Mouse (Mus musculus) cerebellum, adult 11 months (tissue): Measurements from ENCODE around the gene Usp36.

Source experiments
- DNase-seq: peaks from one replicate; pipeline ENCODE4 v3.0.0; 2022

Gene Usp36

DNA sequence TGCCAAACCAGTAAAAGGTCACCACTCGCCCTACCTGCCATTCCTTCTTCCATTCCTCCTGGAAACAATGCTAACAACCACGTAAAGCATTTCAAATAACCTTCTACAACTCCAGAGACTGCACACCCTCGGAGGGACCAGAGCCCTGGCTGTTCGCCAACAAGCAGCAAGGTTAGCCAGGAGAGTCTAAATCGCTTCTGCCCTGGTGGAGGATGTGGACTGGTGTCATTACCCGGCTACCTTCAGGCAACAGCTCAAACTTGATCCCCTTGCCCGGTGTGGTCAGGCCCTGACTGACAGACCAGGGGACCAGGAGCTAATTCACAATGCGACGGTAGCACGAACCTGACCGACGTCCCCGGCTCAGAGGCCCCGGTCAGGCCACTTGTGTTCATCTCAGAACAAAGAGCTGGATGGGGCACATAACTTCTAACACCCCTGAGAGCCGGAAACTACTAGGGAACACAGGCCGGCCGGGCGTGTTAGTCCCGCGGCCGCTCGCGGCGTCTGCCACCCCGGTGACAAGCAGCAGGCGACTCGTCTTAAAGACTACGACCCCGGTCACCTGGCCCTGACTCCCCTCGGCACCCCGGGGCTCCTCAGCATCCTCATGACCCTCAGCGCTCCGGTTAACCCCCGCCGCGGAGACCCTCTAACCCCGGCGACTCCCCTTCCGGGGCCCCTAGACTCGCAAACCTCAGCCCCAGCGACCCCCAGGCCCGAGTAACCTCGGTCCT lies 42.5 kb downstream of the Usp36 start:
- DNase-seq = peak; percentile 66

DNA sequence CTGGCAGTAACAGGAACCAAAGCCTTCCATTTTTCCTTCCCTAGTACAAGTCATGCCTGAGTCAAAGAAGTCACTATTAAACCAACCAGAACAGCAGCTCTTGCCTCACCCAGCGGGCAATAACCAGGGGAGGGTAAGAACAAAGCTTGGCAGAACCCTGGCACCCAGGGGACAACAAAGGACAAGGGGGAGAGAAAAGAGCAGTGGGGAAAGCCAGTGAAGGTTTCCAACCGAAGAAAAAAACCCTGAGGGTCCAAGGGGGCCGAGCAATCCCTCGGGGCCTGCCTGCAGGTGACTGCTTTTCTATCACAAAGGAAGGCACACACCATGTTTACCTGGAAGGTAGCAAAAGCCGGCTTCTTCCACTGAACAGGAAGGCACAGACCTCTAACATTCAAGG lies 43.3 kb downstream of the Usp36 start:
- no peak for DNase-seq

DNA sequence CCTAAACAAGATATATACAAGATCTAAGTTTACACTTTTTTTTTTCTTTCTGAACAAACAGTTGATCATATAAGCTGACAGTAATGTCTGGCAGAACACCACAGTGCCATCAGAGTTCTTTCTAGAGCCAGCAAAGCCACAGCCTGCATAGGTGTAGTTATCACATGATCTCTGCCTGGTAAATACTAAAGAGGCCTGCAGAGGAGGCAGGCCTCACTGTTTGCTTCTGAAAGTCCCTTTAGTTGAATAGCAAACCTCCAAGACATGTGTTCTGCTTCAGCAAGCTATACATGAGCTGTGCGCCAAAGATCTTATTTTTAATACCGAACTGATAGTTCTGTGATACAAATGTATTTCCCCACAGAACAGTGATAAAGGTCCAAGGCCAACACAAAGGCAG lies 44.9 kb downstream of the Usp36 start:
- DNase-seq = no peak

DNA sequence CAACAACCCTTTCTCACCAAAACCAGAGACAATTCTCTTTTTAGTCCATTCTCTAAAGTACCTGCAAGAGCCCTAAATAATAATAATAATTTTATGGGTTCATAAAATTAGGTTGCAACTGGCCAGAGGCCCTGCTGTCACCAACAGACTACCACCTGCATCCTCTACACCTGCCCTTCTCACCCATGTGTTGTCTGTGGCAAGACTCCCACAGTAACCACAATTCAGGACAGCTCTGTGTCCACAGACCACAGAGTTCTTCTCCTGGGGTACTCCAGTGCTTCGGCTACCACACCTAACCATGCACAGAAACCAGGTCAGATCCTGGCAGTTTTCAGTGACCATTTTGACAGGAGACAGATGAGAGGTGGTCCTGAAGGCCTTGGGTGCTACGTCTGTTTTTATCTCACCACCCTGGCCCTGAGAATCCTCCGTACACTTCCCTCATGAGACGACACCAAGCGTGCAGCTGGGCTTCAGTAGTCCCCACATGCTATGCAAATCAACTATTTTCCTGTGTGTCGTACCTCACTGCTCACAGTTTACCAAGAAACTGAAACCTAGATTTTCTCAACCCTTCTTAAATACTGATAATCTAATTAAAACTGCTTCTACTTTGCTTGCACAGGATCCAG lies 46.3 kb downstream of the Usp36 start:
- DNase-seq = no peak

DNA sequence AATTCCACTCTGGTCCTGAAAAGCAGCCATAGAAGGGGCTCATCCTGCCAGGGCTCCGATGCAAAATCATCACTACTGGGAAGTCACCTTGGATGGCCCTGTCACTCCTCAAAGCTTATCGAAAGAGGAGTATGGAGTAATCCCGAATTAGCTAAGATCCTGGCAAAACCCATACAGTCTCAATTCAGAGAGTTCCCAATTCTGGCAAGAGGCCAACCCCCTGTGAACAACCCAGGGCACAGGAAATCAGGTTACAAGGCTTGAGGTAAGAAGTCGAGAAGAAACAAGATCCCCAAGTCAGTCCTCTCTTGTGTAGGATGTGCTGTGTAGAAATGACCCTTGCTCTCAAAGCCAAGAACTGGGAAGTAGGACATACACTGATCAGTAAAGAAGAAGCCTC lies 47.5 kb downstream of the Usp36 start:
- no peak for DNase-seq

DNA sequence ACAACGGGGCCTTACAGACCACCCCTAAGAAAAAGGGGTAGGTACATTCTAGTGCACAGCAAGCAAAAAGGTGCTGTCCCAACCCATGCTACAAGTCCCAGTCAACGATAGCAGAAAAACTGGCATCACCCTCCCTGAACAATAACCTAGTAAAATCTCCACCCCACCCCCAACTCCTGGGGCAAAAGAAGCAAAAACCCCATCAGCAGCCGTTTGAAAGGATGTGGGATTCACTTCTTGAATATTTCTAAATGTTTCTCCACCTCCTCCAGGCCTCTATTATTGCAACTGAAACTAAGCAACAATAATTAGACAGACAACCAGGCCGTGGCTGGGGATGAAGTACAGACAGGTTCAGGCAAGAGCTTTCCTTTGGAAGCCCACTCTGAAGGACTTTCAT lies 49.7 kb downstream of the Usp36 start:
- no peak for DNase-seq

DNA sequence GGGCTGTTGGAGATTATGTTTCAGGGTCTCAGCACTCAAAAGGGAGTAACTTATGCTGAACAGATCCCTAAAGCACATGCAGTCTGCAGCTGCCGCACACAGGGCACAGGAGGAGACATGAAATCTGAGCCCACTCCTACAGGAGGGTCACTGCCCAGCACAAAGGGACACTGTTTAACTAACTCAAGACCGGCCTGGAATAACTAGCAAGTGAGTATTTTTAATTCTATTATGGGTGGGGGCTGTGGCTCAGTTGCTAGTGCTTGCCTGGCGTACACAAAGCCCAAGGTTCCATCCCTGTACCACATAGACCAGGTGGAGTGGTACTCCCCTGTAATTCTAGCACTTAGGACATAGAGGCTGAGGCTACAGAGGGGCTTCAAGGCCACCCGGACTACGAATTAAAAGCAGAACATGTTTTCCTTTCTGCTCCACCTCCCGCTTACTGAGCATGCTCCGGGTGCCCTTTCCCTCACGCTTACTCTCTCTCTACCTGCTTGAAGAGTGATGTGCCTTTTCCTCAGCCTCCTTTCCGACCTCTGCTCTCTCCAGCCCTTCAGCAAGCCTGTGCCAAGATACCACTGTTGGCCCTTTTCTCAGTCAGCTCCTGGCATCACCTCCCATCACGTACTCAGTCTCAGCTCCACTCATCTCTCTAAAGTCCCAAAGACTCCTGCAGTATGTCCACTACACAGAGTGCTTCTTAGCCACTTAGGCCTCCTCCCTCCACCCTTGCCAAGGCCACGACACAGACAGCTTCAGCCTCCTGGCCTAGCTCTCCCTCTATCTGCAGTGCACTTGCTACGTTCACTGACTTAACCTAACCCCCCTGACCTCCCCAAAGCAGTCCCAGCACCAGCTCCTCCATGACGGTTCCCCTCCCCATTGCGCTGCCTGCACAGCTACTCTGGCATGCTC lies 50.5 kb downstream of the Usp36 start:
- DNase-seq = no peak

DNA sequence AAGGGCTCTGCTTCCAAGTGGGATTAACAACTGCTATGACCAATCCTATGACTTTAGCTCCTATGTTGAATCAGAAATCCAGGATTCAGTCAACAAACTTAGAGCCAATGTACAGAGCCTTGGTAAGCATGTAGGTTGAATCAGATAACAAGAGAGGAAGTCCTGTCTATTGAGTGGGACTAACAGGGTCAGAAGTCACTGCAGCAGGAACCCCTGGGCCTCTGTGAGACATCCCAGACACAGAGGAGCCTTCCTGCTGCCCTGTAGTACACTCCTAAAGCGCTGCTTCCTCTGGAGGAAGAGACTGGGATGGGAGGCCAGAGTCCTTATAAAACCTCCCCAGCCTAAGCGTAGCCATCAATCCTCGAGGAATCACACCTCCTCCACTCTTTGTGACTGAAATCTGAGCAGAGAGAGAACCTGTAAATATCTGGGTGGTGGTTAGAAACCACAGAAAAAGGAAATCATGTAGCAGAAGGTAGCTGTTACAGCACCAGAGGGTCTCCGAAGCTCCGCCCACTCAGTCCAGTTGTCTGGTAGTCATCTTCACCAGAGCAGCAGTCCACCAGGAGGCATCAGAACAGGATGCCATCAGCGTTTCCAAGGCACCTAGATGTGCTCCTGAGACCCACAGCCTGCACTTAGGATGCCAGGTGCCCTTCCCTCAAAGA lies 53.4 kb downstream of the Usp36 start:
- no peak for DNase-seq

DNA sequence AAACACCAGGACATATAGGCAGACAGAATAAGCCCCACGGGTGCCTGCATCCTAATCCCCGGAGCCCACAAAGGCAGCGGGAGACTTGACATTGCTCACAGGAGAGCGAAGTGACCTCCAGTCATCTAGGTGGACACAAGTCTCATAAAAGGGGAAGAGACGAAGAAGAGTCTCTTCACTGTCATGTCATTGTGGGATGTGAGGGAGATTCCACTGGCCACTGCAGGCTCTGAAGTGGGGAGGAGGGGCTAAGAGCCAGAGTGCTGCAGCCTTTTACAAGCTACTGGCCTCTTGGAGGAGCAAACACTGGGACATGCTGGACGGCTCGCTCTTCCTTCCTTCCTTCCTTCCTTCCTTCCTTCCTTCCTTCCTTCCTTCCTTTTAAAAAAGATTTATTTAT lies 55.1 kb downstream of the Usp36 start:
- no peak for DNase-seq

DNA sequence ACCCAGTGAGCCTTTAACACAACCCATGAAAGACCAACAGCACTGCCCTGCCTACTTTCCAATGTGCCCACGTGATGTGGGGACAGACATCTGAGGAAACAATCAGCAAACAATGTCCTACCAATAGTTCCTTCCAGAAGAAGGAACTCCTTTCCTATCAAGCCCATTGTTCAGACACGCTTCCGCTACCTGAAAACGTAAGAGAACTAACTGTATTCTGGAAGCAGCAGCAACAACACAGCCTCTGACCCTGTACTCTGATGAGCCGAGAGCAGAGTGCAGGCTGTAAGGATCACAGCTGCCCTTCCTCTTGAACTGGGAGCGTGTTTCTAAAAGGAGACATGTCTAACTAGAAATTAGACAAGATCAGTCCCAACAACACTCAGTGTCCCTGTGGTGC lies 55.5 kb downstream of the Usp36 start:
- no peak for DNase-seq

DNA sequence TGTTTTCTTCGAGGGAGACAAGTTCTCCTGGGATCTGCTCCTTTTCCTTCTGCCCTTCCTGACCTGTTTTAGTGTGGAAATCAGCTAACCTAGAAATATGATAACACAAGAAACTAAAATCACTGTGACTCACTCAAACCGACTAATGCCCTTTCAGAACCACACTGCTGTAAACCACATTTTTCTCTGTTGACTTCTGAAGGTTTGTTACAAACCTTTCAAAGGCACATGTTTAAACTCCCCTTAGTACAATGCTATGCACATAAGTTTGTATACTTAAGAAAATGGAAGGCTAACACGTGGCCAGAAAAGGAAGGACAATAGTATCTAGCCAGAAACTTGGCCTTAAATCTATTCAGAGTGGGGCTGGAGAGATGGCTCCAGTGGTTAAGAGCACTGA lies 56.1 kb downstream of the Usp36 start:
- DNase-seq = no peak

DNA sequence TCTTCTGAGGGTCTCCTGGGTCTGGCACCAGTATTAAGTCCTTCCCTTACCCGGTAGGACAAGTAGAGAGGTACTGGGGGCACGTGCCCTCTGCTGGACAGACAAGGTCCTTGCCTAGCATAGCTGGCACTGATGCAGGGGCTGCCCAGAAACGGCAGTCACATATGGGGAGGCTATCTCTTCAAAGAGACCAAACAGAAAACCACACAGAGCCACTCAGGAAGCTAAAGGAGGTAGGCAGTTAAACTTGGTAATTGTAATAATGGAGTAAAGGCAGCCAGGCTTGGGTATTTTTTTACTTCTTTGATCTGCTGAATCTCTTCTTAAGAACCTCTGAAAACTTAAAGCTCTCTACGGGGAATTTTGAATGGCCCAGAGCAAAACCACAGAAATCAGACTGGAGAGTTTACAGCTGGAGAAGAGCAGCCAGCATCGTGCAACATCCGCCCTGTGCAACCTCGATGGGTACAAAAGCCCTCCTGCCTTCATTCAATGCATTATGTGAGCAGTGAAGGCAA lies 57.7 kb downstream of the Usp36 start:
- DNase-seq = no peak

DNA sequence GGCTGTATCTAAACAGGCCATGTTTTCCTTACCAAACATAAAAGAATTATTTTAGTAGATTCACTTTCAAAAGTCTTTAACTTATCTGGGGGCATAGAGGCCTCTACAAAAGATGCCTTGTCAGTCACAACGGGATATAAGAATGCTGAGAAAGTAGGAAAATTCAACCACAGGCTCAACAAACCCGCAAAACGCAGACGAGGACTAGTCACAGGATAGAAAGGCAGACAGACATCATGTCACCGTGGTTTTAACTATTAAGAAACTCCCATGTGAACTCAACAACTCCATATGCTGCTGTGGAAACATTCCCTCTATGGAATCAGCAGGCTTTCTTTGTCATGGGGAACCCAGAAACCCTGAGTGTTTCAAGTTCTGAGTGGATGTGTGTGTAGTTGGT lies 60.1 kb downstream of the Usp36 start:
- no peak for DNase-seq

DNA sequence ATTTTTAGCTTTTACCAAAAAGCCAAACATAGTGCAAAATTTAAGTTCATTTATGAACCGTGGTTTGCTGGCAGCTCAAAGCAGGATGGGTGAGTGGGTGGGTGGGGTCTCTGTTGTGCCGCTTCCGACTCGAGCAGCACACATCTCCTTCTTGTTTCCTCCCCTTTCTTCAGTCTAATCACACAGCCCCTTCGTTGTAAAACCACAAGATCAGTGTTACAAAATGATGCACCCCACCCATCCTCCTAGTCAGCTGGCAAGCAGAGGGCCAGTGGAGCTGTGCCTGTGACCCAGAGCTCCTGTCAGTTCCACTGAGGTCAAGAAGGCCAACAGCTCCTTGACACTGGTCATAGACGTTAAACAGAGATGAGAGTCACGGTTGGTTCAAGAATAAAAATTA lies 62.4 kb downstream of the Usp36 start:
- no peak for DNase-seq

DNA sequence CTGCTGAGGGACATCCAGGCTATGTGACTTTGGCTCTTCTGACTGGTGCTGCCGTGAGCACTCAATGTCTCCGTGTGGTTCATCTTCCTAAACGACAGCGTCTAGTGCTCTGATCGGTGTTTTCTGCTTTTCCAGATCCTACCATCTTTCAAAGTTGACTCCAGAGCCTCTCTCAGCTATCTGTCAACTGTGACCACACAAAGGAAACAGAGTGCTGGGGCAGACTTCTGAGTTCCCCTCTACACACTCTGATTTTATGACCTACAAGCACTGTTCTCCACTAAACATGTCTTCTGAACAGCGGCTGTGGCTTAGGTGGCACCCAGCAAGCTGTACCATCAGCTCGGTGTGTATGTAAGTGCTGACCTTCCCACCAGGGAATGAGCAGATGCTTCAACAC lies 63.2 kb downstream of the Usp36 start:
- no peak for DNase-seq

DNA sequence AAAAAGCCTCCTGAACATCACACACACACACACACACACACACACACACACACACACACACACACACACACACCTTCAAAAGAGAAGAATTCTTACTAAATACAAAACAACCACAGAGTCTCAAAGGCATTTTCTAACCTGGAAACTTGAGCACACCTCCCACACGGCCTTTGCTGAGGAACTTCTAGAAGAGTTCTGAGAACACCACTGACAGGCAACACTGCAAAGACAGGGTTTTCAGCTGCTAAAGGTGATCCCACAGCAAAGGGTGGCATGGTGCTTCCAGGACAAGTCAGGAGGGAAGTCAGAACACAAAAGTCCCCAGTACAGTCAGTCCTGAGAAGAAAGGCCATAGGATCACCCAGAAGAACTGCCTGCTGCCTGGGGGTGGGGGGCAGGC lies 64.2 kb downstream of the Usp36 start:
- DNase-seq = no peak

DNA sequence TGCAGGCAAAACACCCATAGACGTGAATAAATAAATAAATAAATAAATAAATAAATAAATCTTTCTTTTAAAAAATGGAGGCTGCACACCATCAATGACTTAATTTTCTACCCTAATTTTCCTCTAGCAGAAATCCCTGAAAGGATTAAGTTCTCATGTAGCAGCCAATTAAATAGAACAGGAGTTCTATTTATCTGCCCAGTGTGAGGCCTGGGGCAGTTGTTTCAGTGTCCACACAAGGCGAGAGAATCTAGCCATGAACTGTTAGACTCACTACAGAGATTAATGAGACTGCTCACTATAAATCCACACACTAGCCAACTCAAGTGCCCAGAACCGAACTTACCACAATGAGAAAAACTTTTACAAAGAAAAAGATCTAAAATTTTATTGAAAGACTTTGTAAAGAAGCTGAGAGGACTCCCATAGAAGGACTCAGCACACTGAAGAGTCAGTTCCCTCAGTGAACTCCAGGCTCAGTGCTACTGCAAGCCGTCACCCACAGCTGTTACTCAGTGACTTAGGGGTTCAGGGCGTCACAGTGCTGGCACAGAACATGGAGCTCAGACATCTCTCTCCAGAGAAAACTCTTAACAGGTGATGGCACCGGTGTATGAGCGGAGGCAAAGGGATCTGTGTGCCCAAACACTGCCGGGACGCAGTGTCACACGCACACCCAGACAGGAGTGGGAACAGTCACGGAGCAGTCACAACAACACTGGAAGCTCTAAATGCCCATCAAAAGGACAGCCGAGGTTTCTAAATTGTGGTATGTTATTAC lies 64.8 kb downstream of the Usp36 start:
- DNase-seq = no peak

DNA sequence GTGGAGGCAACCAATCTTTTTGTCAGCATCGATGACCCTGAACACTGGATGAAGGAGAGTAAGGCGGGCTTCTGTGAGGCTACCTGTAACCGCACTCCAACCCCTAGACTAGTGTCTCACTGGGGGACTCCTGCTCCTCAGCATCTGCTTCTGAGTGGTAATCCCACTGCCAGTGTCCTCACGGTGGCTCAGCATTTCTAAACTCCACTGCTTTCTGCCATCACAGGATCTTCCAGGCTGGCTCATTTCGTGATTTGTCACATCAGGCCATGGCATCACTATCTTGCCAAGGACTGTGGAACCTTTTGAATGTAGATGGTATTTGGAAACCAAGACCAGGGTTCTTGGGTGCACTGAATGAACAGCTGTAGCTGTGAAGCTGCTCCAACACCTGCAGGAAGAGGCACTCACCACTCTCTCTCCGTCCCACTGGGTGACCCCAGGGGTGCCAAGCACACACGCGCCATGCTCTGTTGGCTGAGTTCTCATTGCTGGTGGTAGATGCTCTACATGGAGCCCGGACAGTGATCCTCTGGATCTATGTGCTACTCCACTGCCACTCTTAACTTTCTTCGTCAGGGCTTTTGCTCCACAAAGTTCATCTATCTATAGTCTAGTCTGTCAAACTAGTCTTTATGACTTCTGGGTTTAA lies 66.5 kb downstream of the Usp36 start:
- no peak for DNase-seq

DNA sequence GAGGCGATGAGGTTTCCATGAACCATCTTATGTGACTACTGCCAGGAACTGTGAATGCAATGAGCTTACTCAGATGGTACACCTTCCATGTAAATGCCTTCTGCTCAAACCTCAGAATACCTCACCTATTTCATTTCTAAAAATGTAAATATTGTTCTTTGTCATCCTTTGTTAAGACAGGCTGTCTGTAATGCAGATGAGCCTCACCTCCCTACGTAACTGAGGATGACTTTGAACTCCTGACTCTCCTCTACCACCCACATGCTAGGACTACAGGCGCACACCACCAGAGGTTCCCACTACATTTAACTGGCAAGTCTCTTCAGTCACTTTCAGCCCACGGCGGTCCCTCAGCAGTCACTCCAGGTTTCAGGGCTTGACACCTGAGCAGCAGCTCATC lies 67.1 kb downstream of the Usp36 start:
- no peak for DNase-seq

DNA sequence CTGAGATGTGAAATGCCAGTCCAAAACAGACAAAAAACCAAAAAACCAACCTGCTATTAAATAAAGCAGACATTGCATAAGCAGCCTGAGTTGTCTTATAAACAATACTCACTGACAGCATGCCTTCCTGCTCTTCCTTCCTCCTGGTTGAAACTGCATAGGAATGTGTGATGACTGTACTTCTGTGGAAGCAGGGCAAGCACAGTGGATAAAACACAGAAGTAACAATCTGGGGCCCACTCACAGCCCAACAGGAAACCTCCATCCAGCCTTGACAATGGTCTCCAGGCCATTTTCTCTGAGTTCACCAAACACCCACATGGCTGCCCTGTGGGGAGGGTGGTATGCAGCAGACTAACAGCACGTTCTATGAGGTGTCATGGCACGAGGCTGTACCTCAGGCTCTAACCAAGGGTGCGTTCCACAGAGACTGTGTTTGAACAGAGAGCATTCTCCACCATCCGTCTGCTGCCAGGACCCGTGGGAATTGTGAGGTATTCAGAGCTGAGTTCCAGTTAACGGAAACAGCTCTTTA lies 67.6 kb downstream of the Usp36 start:
- DNase-seq = no peak

DNA sequence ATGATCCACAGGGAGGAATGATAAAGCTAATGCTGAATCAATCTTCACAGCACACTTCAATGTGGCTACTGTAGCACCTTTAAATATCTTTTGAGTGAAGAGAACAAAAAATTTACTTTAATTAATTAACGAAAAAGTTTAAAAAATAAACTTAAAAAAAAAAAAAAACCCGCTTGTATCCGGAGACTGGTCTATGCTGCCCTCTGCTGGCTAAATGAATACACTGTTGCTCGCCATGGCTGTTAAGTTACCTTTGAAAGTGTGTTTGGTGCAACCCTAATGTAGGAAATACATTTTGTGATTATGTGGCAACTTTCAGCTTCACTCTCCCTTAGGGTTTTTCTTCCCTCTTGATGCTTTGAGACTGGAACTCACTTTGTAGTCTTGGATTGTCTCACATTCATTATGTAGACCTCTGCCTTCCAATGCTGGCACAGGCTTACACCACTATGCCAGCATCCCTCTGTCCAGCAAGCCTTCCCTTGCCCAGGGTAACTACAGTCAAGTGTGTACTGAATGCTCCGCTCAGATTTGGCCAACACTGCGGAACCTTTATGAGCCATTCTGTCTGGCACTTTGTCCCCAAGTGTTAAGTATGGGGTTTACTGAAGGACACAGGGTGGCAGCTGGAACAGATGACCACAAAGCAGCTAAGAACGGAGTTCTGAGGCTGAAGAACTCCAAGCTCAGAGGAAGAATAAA lies 69.3 kb downstream of the Usp36 start:
- no peak for DNase-seq
